Mouse (Mus musculus) thymus, adult 18-20 months (tissue): ENCODE measurements around the gene Ndufs7.

ENCODE experiments used
- DNase-seq, 2 experiments: peaks; one replicate each; pipeline ENCODE4 v3.0.0; 2022; ENCODE audit warnings: mixed read lengths in 2 of 2

The Ndufs7 gene

GRCm38 (mm10) chr10:80294788-80295303 lies 45.9 kb downstream of the Ndufs7 start:
- no peak for DNase-seq

GRCm38 (mm10) chr10:80295618-80296425 lies 46.9 kb downstream of the Ndufs7 start, which contains the start of gene Apc2:
Apc2 (plus strand) TSS chr10:80295977.
- peak; percentile 37 to 47 for DNase-seq

- no peak for DNase-seq
Observed at GRCm38 (mm10) chr10:80296824-80297223, 47.9 kb downstream of the Ndufs7 start.

- no peak for DNase-seq
Observed at GRCm38 (mm10) chr10:80297526-80298133, 48.7 kb downstream of the Ndufs7 start.

GRCm38 (mm10) chr10:80298571-80299281 lies 49.8 kb downstream of the Ndufs7 start:
- DNase-seq, result no peak

- DNase-seq, result no peak
Observed at GRCm38 (mm10) chr10:80299301-80299700, 50.4 kb downstream of the Ndufs7 start.

- DNase-seq, result no peak
Observed at GRCm38 (mm10) chr10:80299824-80300223, 50.9 kb downstream of the Ndufs7 start.

GRCm38 (mm10) chr10:80300672-80301181 lies 51.8 kb downstream of the Ndufs7 start:
- no peak for DNase-seq

GRCm38 (mm10) chr10:80301256-80302081 lies 52.5 kb downstream of the Ndufs7 start:
- DNase-seq, result no peak

- no peak for DNase-seq
Observed at GRCm38 (mm10) chr10:80302082-80302355, 53.1 kb downstream of the Ndufs7 start.

- no peak for DNase-seq
Observed at GRCm38 (mm10) chr10:80302471-80302881, 53.6 kb downstream of the Ndufs7 start.

GRCm38 (mm10) chr10:80304458-80304857 lies 55.5 kb downstream of the Ndufs7 start:
- no peak for DNase-seq

- DNase-seq, result no peak
Observed at GRCm38 (mm10) chr10:80304862-80305261, 55.9 kb downstream of the Ndufs7 start.
